Mouse (Mus musculus): ENCODE results near the gene Nox1. TPM values are rescaled to one million over a fixed set of nuclear protein-coding genes. Genes with fewer than 3 reads are reported as not detected.

Nox1 gene
- polyA plus RNA-seq, 1 experiment from 2014 or later, result not detected

GRCm38 (mm10) chrX:134111767-134112166 lies 110.0 kb downstream of the Nox1 start:
- Histone ChIP-seq H3K4me1 (no peaks in the 10 kb centered on the region), H3K27me3 (replicated peaks) (no peaks in the 10 kb centered on the region), H3K4me2 (replicated peaks) (no peak overlapping the region), H3K9me3 (no peaks in the 10 kb centered on the region), H3K27ac (no peak overlapping the region), H3K36me3 (no peaks in the 10 kb centered on the region), H3K4me3 (no peak overlapping the region), H3K9ac (no peak overlapping the region)
- WGBS, result 80% methylated on average over 3 of the region's 3 CpGs
- no peak for ATAC-seq (ENCODE audit: low FRiP score, low read depth)

GRCm38 (mm10) chrX:134102641-134103040 lies 119.1 kb downstream of the Nox1 start:
- no peaks in the 10 kb centered on the region for H3K9me3 ChIP-seq
- no peak overlapping the region for H3K4me2 ChIP-seq (replicated peaks)
- 78% methylated on average over 2 of the region's 2 CpGs for WGBS
- ATAC-seq (ENCODE audit: low FRiP score, low read depth), result no peak
- H3K9ac ChIP-seq, result no peak overlapping the region
- no peaks in the 10 kb centered on the region for H3K27me3 ChIP-seq (replicated peaks)
- no peaks in the 10 kb centered on the region for H3K36me3 ChIP-seq
- no peak overlapping the region for H3K27ac ChIP-seq
- H3K4me1 ChIP-seq, result no peaks in the 10 kb centered on the region
- no peak overlapping the region for H3K4me3 ChIP-seq

- Histone ChIP-seq H3K36me3 (peaks cover 11% of the 10 kb centered on the region; the same call in 1 of the 2 replicates), H3K9ac (no peak overlapping the region), H3K4me2 (replicated peaks) (no peak overlapping the region), H3K4me1 (no peaks in the 10 kb centered on the region), H3K27ac (no peak overlapping the region), H3K9me3 (no peaks in the 10 kb centered on the region), H3K4me3 (no peak overlapping the region), H3K27me3 (replicated peaks) (no peaks in the 10 kb centered on the region)
- ATAC-seq (ENCODE audit: low FRiP score, low read depth), result no peak
- 60% methylated on average over 1 of the region's 1 CpGs for WGBS
These were observed 136.3 kb downstream of the Nox1 start for GRCm38 (mm10) chrX:134085453-134085852.

GRCm38 (mm10) chrX:134059764-134060163 lies 162.0 kb downstream of the Nox1 start:
- WGBS, result 18% methylated on average over 10 of the region's 10 CpGs
- no peaks in the 10 kb centered on the region for H3K27me3 ChIP-seq (replicated peaks)
- no peaks in the 10 kb centered on the region; the same call in 1 of the 2 replicates for H3K36me3 ChIP-seq
- peak overlapping the region; percentile 52 for H3K4me3 ChIP-seq
- no peaks in the 10 kb centered on the region for H3K4me1 ChIP-seq
- peak overlapping the region; percentile 51 for H3K4me2 ChIP-seq (replicated peaks)
- H3K27ac ChIP-seq, result peak overlapping the region; percentile 42; the same call in 1 of the 2 replicates
- H3K9ac ChIP-seq, result peak overlapping the region; percentile 73
- H3K9me3 ChIP-seq, result no peaks in the 10 kb centered on the region
- peak; percentile 3; the same call in 1 of the 2 replicates for ATAC-seq (ENCODE audit: low FRiP score, low read depth)

- Histone ChIP-seq H3K27me3 (replicated peaks) (no peaks in the 10 kb centered on the region), H3K27ac (peak within 1 kb of the TSS; percentile 42), H3K4me1 (no peaks in the 10 kb centered on the region), H3K36me3 (no peaks in the 10 kb centered on the region; the same call in 1 of the 2 replicates), H3K4me3 (peak within 1 kb of the TSS; percentile 52), H3K9ac (peak within 1 kb of the TSS; percentile 73), H3K4me2 (replicated peaks) (peak within 1 kb of the TSS; percentile 51), H3K9me3 (no peaks in the 10 kb centered on the region)
- 21% methylated on average over 77 of the region's 77 CpGs for WGBS
- peak; percentile 99 for ATAC-seq (ENCODE audit: low FRiP score, low read depth)
These were observed 162.6 kb downstream of the Nox1 start, which contains the start of gene Cstf2 for GRCm38 (mm10) chrX:134058987-134059712. Gene Cstf2, plus strand, starts transcription at chrX:134059187.

GRCm38 (mm10) chrX:134058040-134058875 lies 163.5 kb downstream of the Nox1 start:
- no peaks in the 10 kb centered on the region for H3K4me1 ChIP-seq
- no peaks in the 10 kb centered on the region for H3K9me3 ChIP-seq
- no peaks in the 10 kb centered on the region for H3K27me3 ChIP-seq (replicated peaks)
- H3K36me3 ChIP-seq, result no peaks in the 10 kb centered on the region; the same call in 1 of the 2 replicates
- H3K9ac ChIP-seq, result no peak overlapping the region
- no peak overlapping the region for H3K27ac ChIP-seq
- peak overlapping the region; percentile 51 for H3K4me2 ChIP-seq (replicated peaks)
- H3K4me3 ChIP-seq, result peak overlapping the region; percentile 52
- WGBS, result 82% methylated on average over 14 of the region's 14 CpGs
- peak; percentile 6; the same call in 1 of the 2 replicates for ATAC-seq (ENCODE audit: low FRiP score, low read depth)

- 89% methylated on average over 2 of the region's 2 CpGs for WGBS
- ATAC-seq (ENCODE audit: low FRiP score, low read depth), result no peak
These were observed 164.9 kb downstream of the Nox1 start for GRCm38 (mm10) chrX:134056897-134057296.

GRCm38 (mm10) chrX:134048994-134049393 lies 172.8 kb downstream of the Nox1 start:
- no peak for ATAC-seq (ENCODE audit: low FRiP score, low read depth)
- H3K27ac ChIP-seq, result no peak overlapping the region
- H3K4me2 ChIP-seq (replicated peaks), result no peak overlapping the region
- no peak overlapping the region for H3K9ac ChIP-seq
- H3K9me3 ChIP-seq, result no peaks in the 10 kb centered on the region
- H3K4me3 ChIP-seq, result no peak overlapping the region
- no peaks in the 10 kb centered on the region for H3K36me3 ChIP-seq
- H3K4me1 ChIP-seq, result no peaks in the 10 kb centered on the region
- 66% methylated on average over 1 of the region's 1 CpGs for WGBS
- no peaks in the 10 kb centered on the region for H3K27me3 ChIP-seq (replicated peaks)

More at GRCm38 (mm10) chrX:134056897-134057296, 164.9 kb downstream of the Nox1 start:
- Histone ChIP-seq H3K9ac (no peak overlapping the region), H3K4me1 (no peaks in the 10 kb centered on the region), H3K4me3 (no peak overlapping the region), H3K4me2 (replicated peaks) (no peak overlapping the region), H3K9me3 (no peaks in the 10 kb centered on the region), H3K36me3 (no peaks in the 10 kb centered on the region), H3K27ac (no peak overlapping the region), H3K27me3 (replicated peaks) (no peaks in the 10 kb centered on the region)

Small RNA genes within 50 kb of the gene (microRNA-seq; reads per million reads assigned to microRNA genes)
- gene Mir3112, result not detected

Other genes starting within 250 kb of the Nox1 start
- 1.7 and 1.9 TPM in 2 replicates for gene Sytl4, start 240.1 kb downstream of the Nox1 start, polyA plus RNA-seq (2016; fragmentation: Nextera tagmentation; extraction: Ambion mirVana)
- gene Cstf2, start 162.8 kb downstream of the Nox1 start, polyA plus RNA-seq (2016; fragmentation: Nextera tagmentation; extraction: Ambion mirVana), result 60.9 and 66.8 TPM in 2 replicates
- gene Xkrx, start 59.9 kb downstream of the Nox1 start, polyA plus RNA-seq (2016; fragmentation: Nextera tagmentation; extraction: Ambion mirVana), result 0.22 and 0.40 TPM in 2 replicates
- not detected in 2 replicates for gene Arl13a, start 34.5 kb downstream of the Nox1 start, polyA plus RNA-seq (2016; fragmentation: Nextera tagmentation; extraction: Ambion mirVana)
- 5.0 and 6.1 TPM in 2 replicates for gene Trmt2b, start 55.0 kb upstream of the Nox1 start, polyA plus RNA-seq (2016; fragmentation: Nextera tagmentation; extraction: Ambion mirVana)
- 42.7 and 44.2 TPM in 2 replicates for gene Tmem35a, start 73.3 kb upstream of the Nox1 start, polyA plus RNA-seq (2016; fragmentation: Nextera tagmentation; extraction: Ambion mirVana)
- 15.7 and 19.2 TPM in 2 replicates for gene Cenpi, start 86.1 kb upstream of the Nox1 start, polyA plus RNA-seq (2016; fragmentation: Nextera tagmentation; extraction: Ambion mirVana)
- 10.3 and 11.7 TPM in 2 replicates for gene Drp2, start 182.6 kb upstream of the Nox1 start, polyA plus RNA-seq (2016; fragmentation: Nextera tagmentation; extraction: Ambion mirVana)

All from neural tube, embryonic 12.5 days (tissue).